Mouse (Mus musculus) liver, embryonic 14.5 days (tissue): ENCODE results near the gene Cyp2a5. TPM values are rescaled to one million over a fixed set of nuclear protein-coding genes. Genes with fewer than 3 reads are reported as not detected.
"Not testable (repeated sequence)": the region's sequence is repeated elsewhere in the genome, so short reads cannot be mapped to it uniquely, and the experiment has no call there.

Experiments used
- ATAC-seq: fragments of 200-750 bp; cut with Nextera tagmentation; 2 replicates; pipeline ENCODE4 v1.8.0; 2017; ENCODE audit warnings: moderate number of reproducible peaks, mild to moderate bottlenecking, moderate library complexity; ENCODE audit not compliant: insufficient read depth
- DNase-seq, 3 experiments: peaks; one replicate each; pipeline ENCODE4 v3.0.0-alpha.2; 2012 to 2013; ENCODE audit warnings: low read depth in 3 of 3, low spot score in 3 of 3
- H3K27ac ChIP-seq: fragments of 300-500 bp; sonication (generic); 2 replicates; pipeline ENCODE4 v1.5.1; 2014; ENCODE audit warnings: moderate library complexity, mild to moderate bottlenecking, control low read depth, inconsistent platforms
- H3K27me3 ChIP-seq: fragments of 300-500 bp; sonication (generic); 2 replicates; pipeline ENCODE4 v1.6.1; 2014; ENCODE audit warnings: mild to moderate bottlenecking, low read length, moderate library complexity; ENCODE audit not compliant: control insufficient read depth, insufficient read depth
- H3K36me3 ChIP-seq: fragments of 300-500 bp; sonication (generic); replicated peaks from 2 replicates; pipeline ENCODE4 v1.6.1; 2014; ENCODE audit warnings: low read depth; ENCODE audit not compliant: control insufficient read depth, insufficient read depth
- H3K4me1 ChIP-seq, 2 experiments: fragments of 200-500 bp in 1 of 2; fragments of 300-500 bp in 1 of 2; sonication (generic) in 1 of 2; replicated peaks; 2 replicates each; pipeline ENCODE4 v1.6.1; 2012 to 2014; ENCODE audit warnings: antibody characterized with exemption in 1 of 2, inconsistent platforms in 1 of 2, low read length in 1 of 2; ENCODE audit not compliant: control insufficient read depth in 2 of 2, insufficient read depth in 2 of 2
- H3K4me2 ChIP-seq: fragments of 300-500 bp; sonication (generic); 2 replicates; pipeline ENCODE4 v1.6.1; 2014; ENCODE audit warnings: low read depth, mild to moderate bottlenecking, control low read depth, moderate library complexity
- H3K4me3 ChIP-seq, 2 experiments: fragments of 200-500 bp in 1 of 2; fragments of 300-500 bp in 1 of 2; sonication (generic) in 1 of 2; 2 replicates each; pipeline ENCODE4 v1.5.1; 2012 to 2014; ENCODE audit warnings: low read depth in 2 of 2, low read length in 2 of 2, mild to moderate bottlenecking in 2 of 2, control low read depth in 1 of 2, inconsistent platforms in 1 of 2, moderate library complexity in 1 of 2; ENCODE audit not compliant: insufficient read depth in 1 of 2
- H3K9ac ChIP-seq: fragments of 300-500 bp; sonication (generic); replicated peaks from 2 replicates; pipeline ENCODE4 v1.6.1; 2014; ENCODE audit warnings: mild to moderate bottlenecking, control low read depth, moderate library complexity
- H3K9me3 ChIP-seq: fragments of 300-500 bp; sonication (generic); 2 replicates; pipeline ENCODE4 v1.6.1; 2016; ENCODE audit warnings: low read length, mixed read lengths; ENCODE audit not compliant: control insufficient read depth
- CTCF ChIP-seq: IDR thresholded peaks from 2 replicates; pipeline ENCODE4 v1.5.1; 2016; ENCODE audit warnings: antibody characterized with exemption, low read depth, control low read depth
- EP300 ChIP-seq: IDR thresholded peaks from 2 replicates; pipeline ENCODE4 v1.6.1; 2016; ENCODE audit warnings: antibody characterized with exemption, low read depth
- WGBS: fragments of 180-500 bp; shearing (Covaris S2); extraction: QIAGEN DNeasy Blood & Tissue Kit; methylation state at CpG from one replicate; pipeline ENCODE4 v1.1.7; 2014; ENCODE audit not compliant: insufficient replicate concordance; 5-methylcytosine and 5-hydroxymethylcytosine counted together
- polyA plus RNA-seq, 2 experiments: library from polyadenylated mRNA; depleted of rRNA in 1 of 2; stranded (reverse) in 1 of 2; unstranded in 1 of 2; fragments of >200 nt; fragmentation: Nextera tagmentation in 1 of 2; extraction: Ambion mirVana in 1 of 2; gene quantifications; 2 replicates each; pipeline versions ENCODE4 v1.2.1 to v1.2.3; 2012 to 2014

The Cyp2a5 gene
- polyA plus RNA-seq (2012; rRNA removed), result 0.21 and 0.31 TPM in 2 replicates
- polyA plus RNA-seq (2014; fragmentation: Nextera tagmentation; extraction: Ambion mirVana), result 0.32 and 0.87 TPM in 2 replicates

- H3K4me1 ChIP-seq, H3K4me2 ChIP-seq, ATAC-seq, H3K9ac ChIP-seq, H3K27me3 ChIP-seq, H3K27ac ChIP-seq, H3K9me3 ChIP-seq, DNase-seq, H3K4me3 ChIP-seq, H3K36me3 ChIP-seq: not testable (repeated sequence)
- 41% methylated on average over 3 of the region's 3 CpGs for WGBS
Observed at GRCm38 (mm10) chr7:26835059-26835458, at the start of gene Cyp2a5. Gene Cyp2a5 (plus strand): TSS chr7:26835305.

- WGBS, result 57% methylated on average over 1 of the region's 1 CpGs
- H3K4me3 ChIP-seq, H3K4me1 ChIP-seq: not testable (repeated sequence)
Observed at GRCm38 (mm10) chr7:26786013-26786412, 49.1 kb upstream of the Cyp2a5 start.

GRCm38 (mm10) chr7:26789984-26790383 lies 45.1 kb upstream of the Cyp2a5 start:
- Histone ChIP-seq H3K4me3 (no peak overlapping the region), H3K4me1 (no peaks in the 10 kb centered on the region), H3K9ac (no peak overlapping the region), H3K9me3 (no peaks in the 10 kb centered on the region), H3K27me3 (no peaks in the 10 kb centered on the region), H3K36me3 (no peaks in the 10 kb centered on the region), H3K27ac (no peak overlapping the region), H3K4me2 (no peak overlapping the region)
- ATAC-seq (no peak), DNase-seq (no peak)
- WGBS, result 44% methylated on average over 6 of the region's 6 CpGs
- no peak for TF ChIP-seq CTCF
- no peak for TF ChIP-seq EP300

More at GRCm38 (mm10) chr7:26786013-26786412, 49.1 kb upstream of the Cyp2a5 start:
- H3K9ac ChIP-seq, H3K36me3 ChIP-seq, H3K4me2 ChIP-seq, H3K27me3 ChIP-seq, DNase-seq, H3K9me3 ChIP-seq, ATAC-seq, H3K27ac ChIP-seq: not testable (repeated sequence)

- H3K27me3 ChIP-seq, result no peaks in the 10 kb centered on the region
- no peak overlapping the region for H3K27ac ChIP-seq
- no peaks in the 10 kb centered on the region for H3K9me3 ChIP-seq
- H3K4me3 ChIP-seq, result no peak overlapping the region
- H3K36me3 ChIP-seq, result no peaks in the 10 kb centered on the region
- no peak overlapping the region for H3K9ac ChIP-seq
- H3K4me2 ChIP-seq, result no peak overlapping the region
- no peak for ATAC-seq
- H3K4me1 ChIP-seq, result no peaks in the 10 kb centered on the region
- no peak for DNase-seq
- TF ChIP-seq EP300 (no peak), CTCF (no peak)
Observed at GRCm38 (mm10) chr7:26800104-26800503, 35.0 kb upstream of the Cyp2a5 start.

- Histone ChIP-seq H3K36me3 (no peaks in the 10 kb centered on the region), H3K4me1 (no peaks in the 10 kb centered on the region), H3K27me3 (no peaks in the 10 kb centered on the region), H3K27ac (no peak overlapping the region), H3K4me3 (no peak overlapping the region), H3K4me2 (no peak overlapping the region), H3K9ac (no peak overlapping the region), H3K9me3 (no peaks in the 10 kb centered on the region)
- ATAC-seq (no peak), DNase-seq (no peak)
- TF ChIP-seq CTCF (no peak), EP300 (no peak)
- WGBS, result 61% methylated on average over 1 of the region's 1 CpGs
Observed at GRCm38 (mm10) chr7:26800996-26801395, 34.1 kb upstream of the Cyp2a5 start.

GRCm38 (mm10) chr7:26808592-26808991 lies 26.5 kb upstream of the Cyp2a5 start, which contains the start of gene Cyp2g1:
Gene Cyp2g1 (plus strand): TSS chr7:26808892.
- H3K27me3 ChIP-seq, result no peaks in the 10 kb centered on the region
- no peak for ATAC-seq
- no peaks in the 10 kb centered on the region for H3K36me3 ChIP-seq
- TF ChIP-seq CTCF (no peak), EP300 (no peak)
- 62% methylated on average over 2 of the region's 2 CpGs for WGBS
- no peak within 1 kb of the TSS for H3K9ac ChIP-seq
- H3K4me2 ChIP-seq, result no peak within 1 kb of the TSS
- no peak for DNase-seq
- H3K4me1 ChIP-seq, result no peaks in the 10 kb centered on the region
- H3K27ac ChIP-seq, result no peak within 1 kb of the TSS
- no peak within 1 kb of the TSS for H3K4me3 ChIP-seq
- no peaks in the 10 kb centered on the region for H3K9me3 ChIP-seq

GRCm38 (mm10) chr7:26831556-26832292 lies 3.4 kb upstream of the Cyp2a5 start:
- not testable (repeated sequence) for H3K36me3 ChIP-seq, H3K9me3 ChIP-seq, H3K9ac ChIP-seq, ATAC-seq, H3K4me1 ChIP-seq, H3K27ac ChIP-seq, H3K27me3 ChIP-seq, DNase-seq, H3K4me2 ChIP-seq, H3K4me3 ChIP-seq
- 53% methylated on average over 9 of the region's 9 CpGs for WGBS
